Mouse (Mus musculus) embryonic fibroblast, embryonic 13.5 days (primary cell): ENCODE data around the gene Pkig.

ENCODE experiments used
- CTCF ChIP-seq: IDR thresholded peaks from 2 replicates; pipeline ENCODE4 v1.5.1; 2011; ENCODE audit warnings: mild to moderate bottlenecking, control low read depth, low read length, moderate library complexity, borderline replicate concordance; ENCODE audit not compliant: insufficient read depth
- POLR2A ChIP-seq: IDR thresholded peaks from 2 replicates; pipeline ENCODE4 v1.6.1; 2011; ENCODE audit warnings: low read depth, mild to moderate bottlenecking, control low read depth, low read length, moderate library complexity

DNA sequence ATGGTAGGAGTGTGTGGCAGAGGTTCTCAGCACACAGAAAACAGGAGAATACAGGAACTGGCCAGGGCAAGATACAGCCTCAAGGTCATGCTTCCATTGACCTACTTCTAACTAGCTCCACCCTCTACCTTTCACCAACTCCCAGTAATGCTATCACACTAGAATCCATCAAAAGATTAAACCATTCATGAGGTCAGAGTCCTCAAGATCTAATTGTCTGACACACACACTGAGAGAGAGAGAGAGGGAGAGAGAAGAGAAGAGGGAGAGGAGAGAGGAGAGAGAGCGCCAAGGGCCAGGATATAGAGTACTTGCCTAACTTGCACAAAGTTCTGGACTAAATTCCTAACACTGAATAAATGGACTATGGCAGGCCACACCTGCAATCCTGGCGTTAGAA lies 24.2 kb downstream of the Pkig start:
- TF ChIP-seq CTCF (no peak), POLR2A (no peak)
